Mouse (Mus musculus) adrenal gland (tissue): ENCODE measurements around the gene Rbfox2.
"Not testable (repeated sequence)": the region's sequence is repeated elsewhere in the genome, so short reads cannot be mapped to it uniquely, and the experiment has no call there.

ENCODE experiments used
- intact Hi-C: fragments of 180-260 bp; cut with DNase I; formaldehyde crosslinking; loops from one replicate; pipeline ENCODE4 v1.15.1; 2025

The Rbfox2 gene

DNA sequence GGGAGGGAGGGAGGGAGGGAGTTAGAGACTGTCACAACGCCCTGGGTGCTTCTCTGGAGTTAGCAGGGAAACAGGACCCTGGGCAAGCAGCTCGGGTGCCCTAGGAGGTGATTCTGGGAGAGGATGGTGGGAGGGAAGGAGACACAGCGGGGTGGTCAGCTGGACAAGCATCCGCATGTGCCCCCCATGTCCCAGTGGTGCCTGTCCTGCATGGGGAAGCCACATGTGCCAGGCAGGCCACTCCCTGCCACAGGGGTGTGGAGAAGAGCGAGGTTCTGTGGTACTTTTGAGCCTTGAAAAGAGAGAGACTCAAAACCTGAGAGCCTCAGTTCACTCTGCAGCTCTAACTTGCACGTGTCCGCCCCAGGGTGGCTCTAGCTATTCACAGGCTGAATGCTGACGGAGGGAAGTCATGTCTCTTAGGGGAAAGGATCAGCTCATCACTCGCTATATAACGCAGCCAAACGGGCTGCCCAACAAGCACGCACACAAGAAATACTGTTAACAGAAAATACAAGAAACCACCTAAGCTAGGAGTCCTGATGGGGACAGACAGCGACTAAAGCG, 227.5 kb downstream of the Rbfox2 start:
- intact Hi-C loops, result loop anchor here (5.0 kb wide), 1 partner anchor 138 kb away; no protein-coding TSS in a partner anchor

DNA sequence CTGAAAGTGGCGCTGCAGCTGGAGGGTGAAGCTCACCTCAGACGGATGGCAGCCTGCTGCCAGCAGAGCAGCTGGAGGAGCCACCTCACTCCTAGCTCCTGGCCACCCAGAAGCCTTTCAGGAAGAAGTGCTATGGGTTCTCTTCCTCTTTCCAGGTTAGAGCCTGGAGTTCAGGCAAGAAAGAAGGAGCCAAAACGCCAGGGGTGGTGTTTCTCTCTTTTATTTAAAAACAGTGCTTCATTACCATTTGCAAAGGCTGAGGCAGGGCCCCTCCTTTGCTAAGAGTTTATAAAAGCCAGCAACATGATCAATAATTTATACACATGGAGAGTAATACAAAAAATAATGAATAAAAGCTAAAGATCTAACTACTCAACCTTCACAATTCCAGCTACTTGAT, 228.0 kb downstream of the Rbfox2 start:
- intact Hi-C loops, result loop anchor here (5.0 kb wide), 1 partner anchor 139 kb away; no protein-coding TSS in a partner anchor

DNA sequence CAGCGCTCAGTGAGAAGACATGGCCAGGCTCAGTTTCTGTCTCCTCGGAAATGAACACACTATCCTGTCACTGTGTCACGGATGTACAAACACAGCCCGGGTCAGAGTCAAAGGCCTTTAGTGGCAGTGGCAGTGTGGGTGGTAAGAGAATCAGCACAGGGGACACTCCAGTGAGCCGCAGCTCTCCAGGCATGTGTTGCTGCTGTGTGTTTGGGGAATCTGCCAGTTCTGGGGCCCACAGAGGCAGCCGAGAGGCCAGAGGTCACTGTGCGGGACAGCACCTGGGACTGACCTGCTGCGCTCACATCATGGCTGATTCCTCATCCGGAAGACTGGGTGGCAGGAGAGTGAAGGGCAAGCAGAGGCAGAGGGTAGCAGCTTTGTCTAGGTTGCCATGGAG, 228.9 kb downstream of the Rbfox2 start:
- intact Hi-C loops, result loop anchor here (5.0 kb wide), 1 partner anchor 139 kb away; no protein-coding TSS in a partner anchor

DNA sequence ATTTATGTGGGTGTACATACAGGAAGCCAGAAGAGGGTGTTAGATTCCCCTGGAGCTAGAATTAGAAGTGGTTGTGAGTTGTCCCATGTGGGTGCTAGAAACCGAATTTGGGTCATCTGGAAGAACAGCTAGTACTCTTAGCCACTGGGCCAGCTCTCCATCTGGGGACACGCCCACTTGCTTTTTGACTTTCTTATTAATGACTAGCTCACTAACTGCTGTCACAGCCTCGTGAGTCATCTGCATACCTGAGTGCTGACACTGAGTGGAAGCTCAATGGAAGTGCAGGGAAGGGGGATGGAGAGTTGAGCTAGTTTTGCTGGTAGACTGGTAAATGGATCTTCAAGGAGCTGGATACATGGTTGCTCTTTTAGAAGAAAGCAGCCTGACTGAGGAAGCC, 230.3 kb downstream of the Rbfox2 start:
- intact Hi-C loops, result loop anchor here (5.0 kb wide), 1 partner anchor 141 kb away; no protein-coding TSS in a partner anchor

DNA sequence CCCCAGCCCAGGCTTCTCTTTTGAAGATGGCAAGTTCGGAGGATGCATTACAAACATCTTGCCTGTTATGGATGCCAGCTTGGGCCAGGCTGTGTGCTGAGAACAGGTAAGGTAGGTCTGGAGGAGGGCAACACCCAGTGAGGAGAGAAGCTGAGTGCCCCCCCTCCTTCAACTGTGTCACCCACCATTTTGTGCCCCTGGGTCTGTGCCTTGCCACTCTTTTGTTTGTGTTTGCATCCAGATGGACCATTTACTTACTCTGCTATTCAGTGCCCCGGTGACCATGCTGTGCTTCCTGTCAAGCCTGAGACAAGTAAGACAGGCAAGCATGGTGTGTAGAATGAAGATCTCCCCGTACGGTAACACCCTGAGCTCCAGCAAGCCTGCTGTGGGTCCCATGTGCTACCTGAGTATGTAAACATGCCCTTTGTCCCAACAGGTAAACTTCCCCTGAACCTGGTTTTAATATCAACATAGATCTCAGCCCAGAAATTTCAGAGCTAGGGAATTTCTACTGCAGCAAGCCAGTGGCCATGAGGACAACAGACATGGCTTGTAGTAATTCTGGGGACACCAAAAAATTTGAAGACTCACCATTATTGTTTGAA, 234.1 kb downstream of the Rbfox2 start:
- intact Hi-C loops, result no loop called here

DNA sequence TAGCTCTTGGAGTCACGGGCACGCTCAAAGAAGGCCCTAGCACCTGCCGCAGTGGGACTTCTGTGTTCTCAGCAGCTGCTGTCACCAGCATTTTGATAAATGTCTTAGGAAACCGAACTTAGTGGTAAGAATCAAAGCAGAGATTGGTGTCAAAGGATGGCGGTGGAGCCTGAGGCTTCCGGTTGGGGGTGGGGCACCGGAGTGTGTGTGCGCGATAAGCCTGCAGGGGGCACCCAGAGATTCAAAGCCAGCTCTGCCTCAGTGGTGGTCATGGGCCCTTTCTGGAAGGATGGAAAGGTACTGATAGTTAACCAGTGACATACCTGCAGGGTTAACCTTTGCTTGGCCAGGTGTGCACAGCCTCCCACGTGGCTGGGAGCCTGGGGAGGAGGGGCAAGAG, 235.3 kb downstream of the Rbfox2 start:
- intact Hi-C loops, result no loop called here

DNA sequence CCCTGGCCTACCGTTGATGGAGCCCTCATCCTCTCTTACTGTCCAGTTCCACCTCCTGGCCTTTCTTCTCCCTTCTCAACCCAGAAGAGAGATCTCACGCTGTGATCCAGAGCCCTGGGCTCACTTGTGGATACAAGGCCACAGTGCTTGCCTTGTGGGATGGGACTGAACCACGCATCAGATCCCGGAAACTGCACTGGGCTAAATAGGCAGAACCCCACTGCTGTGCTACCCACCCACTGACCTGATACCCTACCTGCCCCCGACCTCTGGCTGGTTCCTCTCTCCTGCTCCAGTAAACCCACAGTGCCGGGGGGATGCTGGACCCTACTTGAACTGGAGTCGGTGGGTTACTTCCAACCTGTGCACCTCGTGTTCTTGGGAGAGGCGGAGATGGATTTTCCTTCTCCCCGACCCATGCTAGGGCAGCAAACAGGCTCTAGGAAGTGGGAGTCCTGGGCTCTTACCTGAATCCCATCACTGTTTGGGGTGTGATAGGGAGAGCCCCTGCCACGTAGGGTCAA, 236.0 kb downstream of the Rbfox2 start:
- intact Hi-C loops, result no loop called here

DNA sequence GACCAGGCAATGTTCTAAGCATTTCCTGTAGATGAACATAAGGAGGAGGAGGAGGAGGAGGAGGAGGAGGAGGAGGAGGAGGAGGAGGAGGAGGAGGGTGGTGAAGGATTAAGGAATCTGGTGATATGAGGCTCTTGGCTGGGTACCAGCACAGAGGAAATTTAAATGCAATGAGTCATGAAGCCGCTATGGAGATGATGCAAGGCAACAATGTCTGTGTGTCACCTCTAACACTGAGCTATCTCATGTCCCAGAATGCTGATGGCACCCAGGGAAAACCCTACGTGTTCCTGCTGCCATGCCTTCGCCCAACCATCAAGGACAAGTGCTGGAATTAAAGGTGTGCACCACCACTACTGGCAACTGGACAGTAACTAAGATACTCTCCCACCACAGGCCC, 237.8 kb downstream of the Rbfox2 start:
- intact Hi-C loops, result no loop called here

DNA sequence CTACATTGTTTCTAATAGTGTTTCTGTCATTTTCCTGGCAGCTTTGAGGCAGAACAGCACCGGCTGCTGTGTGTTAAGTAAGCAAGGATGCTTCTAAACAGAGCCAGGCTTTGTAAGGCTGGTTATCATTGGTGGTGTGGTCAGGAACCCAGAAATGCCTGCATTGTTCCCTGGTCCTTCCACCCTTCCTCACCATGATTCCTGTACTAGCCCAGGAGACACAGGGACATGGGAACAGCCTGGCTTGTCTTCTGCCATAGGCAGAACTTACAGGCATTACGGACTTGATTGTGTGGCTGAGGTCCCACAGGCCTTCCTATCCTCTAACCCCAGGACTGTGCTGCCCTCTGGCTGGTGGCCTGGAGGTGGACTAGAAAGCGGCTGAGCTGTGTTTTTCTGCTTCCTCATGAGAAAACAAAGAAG, 238.4 kb downstream of the Rbfox2 start:
- intact Hi-C loops, result no loop called here

DNA sequence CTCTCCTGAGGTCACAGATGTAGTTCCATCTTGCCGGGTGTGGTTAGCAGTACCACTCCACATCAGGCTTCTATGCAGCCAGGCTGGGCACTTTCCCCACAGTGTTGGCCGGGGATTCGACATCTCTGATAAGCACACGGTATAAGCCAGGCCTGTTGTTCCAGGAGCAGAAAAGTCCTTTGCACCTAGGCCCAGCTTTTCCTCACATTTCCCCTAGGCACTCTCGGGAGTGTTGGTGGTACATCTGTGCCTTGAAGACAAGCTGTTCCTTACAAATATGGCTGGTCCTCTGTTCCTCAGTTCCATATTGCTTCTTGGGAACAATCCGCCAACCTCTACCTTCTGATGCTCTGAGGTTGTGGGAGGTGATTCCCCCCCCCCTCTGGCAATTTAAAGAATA, 240.6 kb downstream of the Rbfox2 start:
- intact Hi-C loops, result no loop called here

DNA sequence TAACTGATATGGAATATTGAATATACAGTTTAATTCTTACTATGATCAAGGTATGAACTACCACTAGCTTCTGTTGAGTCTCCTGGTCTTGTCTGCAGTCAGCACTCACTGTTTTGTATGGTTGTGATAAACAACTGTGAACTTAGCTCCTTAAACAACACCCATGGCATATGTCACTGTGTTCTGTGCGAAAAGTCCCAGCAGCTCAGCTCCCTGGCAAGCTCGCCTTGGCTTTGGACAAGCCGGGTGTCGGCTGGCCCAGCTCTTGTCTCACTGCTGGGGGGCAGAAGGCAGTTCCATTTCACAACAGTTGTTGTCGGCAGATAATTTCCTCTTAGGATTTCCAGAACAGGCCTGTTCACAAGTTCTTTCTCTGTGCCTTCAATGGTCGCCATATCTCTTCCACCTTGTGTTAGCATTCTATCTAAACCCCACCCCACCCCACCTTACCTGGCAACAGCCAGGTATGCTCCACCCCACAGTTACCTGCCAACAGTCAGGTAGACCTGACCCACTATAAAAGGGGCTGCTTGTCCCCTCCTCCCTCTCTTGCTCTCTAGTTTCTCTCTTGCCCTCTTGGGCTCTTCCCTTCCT, 241.4 kb downstream of the Rbfox2 start:
- intact Hi-C loops, result no loop called here

DNA sequence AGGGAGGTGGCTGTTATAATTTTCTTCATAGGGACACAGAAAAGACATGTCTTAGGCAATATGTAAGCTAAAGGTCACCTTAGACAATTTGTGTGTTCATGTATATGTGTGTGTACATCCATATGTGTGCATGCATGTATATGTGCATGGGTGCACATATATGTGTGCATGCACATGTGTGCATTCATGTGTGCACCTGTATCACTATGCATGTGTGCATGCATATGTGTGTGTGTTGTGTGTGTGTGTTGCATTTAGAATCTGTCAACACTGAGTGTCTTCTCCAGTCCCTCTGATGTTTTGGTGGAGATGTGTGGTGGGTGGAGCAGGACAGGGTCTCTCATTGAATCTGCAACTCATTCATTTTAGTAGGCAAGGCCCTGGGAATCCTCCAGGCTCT, 244.1 kb downstream of the Rbfox2 start:
- intact Hi-C loops, result no loop called here

DNA sequence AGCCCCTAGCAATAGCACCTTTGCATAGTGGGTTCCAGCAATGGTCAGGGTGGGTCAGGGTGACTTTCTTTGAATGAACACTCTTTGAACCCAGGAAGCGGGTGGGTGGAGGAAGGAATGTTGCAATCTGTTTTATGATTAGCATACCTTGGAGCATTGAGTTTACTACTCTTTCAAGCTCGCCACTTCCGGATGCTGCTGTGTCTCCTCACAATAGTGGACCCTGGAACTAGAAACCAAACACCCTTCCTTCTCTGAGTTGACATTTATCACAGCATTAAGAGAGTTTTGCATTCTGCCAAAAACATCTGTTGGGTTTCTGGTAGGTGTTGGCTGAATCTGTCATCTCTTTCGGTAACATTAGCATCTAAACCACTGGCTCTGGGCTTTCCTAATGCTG, 247.4 kb downstream of the Rbfox2 start:
- intact Hi-C loops, result not testable (repeated sequence)

DNA sequence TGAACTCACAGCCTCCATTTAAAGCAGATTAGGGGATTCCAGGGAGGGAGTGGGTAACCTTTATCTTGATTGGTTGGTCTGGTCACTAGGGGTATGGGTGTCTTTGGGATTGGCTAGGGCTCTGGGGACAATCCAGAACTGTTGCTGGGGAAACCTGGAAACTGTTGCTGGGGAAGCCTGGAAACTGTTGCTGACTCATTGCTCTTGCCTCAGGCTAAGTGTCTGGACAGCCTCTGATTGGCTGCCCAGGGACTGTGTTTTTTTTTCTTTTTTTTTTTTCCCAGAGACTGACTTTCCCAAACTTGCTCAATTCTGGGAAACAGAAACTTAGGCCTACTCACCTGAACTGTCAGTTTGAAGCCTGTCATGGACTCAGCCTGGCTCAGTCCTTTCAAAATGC, 248.2 kb downstream of the Rbfox2 start:
- intact Hi-C loops, result no loop called here

DNA sequence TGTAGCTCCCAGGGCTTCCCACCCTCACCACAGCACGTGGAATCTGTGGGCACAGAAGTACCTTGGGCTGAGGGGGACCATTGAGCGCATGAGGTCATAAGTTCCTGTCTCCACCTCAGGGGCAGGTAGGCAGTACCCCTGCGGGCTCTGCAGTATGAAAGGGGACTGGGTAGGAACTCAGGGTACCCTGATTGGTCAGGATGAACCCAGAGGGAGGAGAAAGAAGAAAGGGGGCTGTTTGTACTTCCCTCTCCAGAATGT, 250.1 kb downstream of the Rbfox2 start:
- intact Hi-C loops, result no loop called here

DNA sequence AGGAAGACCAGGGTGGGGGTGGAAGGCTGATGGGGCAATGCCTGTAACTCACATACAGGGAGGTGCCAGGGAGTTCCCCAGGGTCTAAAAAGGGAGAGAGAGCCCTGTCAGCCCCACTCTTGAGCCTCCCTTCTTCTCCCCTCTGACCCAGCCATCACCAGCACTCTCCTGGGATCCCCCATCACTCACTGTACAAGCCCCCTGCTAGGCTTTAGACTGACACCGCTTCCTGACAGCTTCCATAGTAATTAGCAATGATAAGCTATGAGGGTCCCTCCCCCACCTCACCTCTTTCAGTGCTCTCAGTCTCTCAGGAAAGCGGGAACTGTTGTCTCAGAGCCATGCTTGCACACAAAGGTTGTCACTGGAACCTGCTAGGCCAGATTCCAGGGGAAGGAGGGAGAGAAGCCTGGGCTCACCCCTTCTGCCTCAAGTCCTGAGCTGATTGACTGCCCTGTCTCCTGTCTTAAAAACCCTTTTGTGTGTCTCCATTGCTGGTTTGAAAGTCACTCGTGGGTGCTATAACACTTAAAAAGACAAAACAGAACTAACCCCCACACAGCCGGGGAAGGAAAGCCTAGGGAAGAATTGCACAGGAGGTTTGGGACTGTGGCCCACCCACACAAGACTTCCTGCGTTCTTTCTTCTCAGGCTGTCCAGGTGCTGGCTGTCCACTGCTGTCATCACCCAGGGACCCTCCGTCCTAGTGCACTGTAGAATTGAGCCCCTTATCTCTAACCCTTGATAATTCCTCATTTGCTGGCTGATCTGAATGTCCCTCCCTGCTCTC, 250.6 kb downstream of the Rbfox2 start:
- intact Hi-C loops, result no loop called here

DNA sequence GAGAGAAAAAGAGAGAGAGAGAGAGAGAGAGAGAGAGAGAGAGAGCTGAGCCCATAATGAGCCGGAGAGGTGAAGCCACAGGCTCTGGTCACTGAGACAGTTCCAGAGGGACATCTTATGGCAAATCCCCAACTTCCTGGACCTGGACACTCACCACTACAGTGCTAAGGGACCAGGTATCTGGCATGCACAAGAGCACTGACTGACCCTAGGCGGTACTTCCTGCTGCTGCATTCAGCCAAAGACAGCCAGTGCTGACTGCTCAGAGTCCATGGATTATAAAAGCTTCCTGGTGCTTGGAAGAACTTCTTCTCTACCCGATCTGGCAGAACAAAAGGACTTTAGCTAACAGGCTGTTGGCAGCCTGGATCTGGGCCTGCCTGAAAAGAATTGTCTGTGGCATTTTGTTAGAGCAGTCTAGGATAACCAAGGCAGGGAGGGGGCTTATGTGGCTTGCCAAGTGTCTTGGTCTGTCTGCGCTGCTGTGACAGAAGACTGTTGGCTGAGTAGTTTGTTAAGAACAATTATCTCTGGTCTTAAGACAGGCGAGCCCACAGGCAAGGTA, 252.1 kb downstream of the Rbfox2 start:
- intact Hi-C loops, result no loop called here

DNA sequence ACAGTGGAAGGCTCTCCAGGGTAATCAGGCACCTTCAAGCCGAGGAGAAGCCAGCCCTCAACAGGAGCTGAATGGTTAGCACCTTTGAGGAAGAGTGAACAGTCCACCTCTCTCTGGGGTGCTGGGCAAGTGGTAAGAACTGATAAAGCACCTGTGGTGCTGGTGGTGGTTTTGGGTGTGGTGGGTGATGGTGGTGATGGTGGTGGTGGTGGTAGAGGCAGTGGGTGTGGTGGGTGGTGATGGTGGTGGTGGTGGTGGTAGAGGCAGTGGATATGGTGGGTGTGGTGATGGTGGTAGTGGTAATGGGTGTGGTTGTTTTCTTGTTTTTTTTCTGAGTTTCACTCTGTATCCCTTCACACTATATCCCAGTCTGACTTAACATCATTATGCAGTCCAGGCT, 253.8 kb downstream of the Rbfox2 start:
- intact Hi-C loops, result no loop called here

DNA sequence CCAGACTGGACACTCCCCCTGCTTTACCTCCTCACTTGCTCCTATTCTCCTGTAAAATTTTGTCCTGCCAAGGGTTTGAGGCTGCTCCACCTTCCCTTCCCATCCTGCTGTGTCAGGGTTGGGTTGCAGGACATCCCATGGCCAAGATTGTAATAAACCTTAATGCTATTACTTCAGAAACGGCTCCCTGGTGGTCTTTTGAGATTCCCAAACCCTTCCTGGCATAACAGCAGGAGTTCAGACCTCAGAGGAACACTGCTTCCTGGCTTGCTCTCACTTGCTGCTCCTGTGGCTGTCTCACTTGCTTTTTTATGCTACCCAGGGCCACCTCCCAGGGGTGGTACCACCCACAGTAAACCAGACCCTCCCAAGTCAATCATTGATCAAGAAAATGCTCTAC, 254.6 kb downstream of the Rbfox2 start:
- intact Hi-C loops, result no loop called here

DNA sequence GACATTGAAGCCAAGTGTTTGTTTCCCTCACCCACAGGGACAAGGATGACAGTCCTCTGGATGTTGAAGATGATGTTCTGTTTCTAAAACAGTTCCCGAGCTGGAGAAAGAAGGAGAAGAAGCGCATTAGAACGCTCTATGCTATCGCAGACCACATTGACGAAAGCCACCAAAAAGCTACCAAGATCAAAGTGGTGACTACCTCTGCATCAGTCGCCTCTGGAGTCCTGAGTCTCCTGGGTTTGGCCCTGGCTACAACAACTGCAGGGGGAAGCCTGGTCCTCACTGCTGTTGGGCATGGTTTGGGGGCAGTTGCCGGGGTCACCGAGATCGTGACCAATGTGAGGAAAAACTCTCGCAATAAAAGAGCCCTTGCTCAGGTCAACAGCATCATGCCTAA, 256.2 kb downstream of the Rbfox2 start, which contains the start of gene Mb:
Mb (minus strand) TSS at position 101 of the 400 bp plus-strand sequence.
- intact Hi-C loops, result no loop called here

DNA sequence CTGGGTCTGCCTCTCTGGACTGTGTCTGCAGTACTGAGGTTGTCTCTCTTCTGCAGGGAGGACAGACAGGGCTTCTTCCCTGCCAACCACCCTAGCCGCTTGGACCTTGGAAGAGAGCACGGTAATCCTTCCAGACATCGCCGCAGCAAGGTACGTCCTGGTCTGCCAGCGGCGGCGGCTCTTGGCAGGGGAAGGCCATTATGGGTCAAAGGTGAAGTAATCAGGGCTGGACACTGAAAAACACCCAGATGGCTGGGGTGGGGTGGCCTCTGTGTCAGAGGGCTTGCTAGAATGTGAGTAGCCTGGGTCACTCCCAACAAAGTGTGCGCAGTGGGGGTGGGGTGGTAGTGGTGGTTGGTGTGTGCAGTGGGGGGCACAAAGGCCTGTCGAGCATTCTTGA, 261.2 kb downstream of the Rbfox2 start:
- intact Hi-C loops, result no loop called here
